Mouse (Mus musculus): Measurements from ENCODE around the gene Olfr564. TPM values are rescaled to one million over a fixed set of nuclear protein-coding genes. Genes with fewer than 3 reads are reported as not detected.

The Olfr564 gene
- polyA plus RNA-seq (2015; fragmentation: Nextera tagmentation; extraction: Ambion mirVana): not detected in 2 replicates

- H3K4me1 ChIP-seq: no peaks in the 10 kb centered on the region
- H3K36me3 ChIP-seq: no peaks in the 10 kb centered on the region
- no peak within 1 kb of the TSS for H3K4me3 ChIP-seq (replicated peaks)
- no peaks in the 10 kb centered on the region for H3K27me3 ChIP-seq (replicated peaks)
- no peak within 1 kb of the TSS for H3K27ac ChIP-seq
- H3K9me3 ChIP-seq: no peaks in the 10 kb centered on the region
- ATAC-seq (ENCODE audit: insufficient read depth, low FRiP score, low read depth): no peak
- no peak within 1 kb of the TSS for H3K9ac ChIP-seq
- no peak within 1 kb of the TSS for H3K4me2 ChIP-seq
Measured at GRCm38 (mm10) chr7:102803180-102803579, at the start of gene Olfr564. Gene Olfr564, plus strand, starts transcription at chr7:102803480.

DNA sequence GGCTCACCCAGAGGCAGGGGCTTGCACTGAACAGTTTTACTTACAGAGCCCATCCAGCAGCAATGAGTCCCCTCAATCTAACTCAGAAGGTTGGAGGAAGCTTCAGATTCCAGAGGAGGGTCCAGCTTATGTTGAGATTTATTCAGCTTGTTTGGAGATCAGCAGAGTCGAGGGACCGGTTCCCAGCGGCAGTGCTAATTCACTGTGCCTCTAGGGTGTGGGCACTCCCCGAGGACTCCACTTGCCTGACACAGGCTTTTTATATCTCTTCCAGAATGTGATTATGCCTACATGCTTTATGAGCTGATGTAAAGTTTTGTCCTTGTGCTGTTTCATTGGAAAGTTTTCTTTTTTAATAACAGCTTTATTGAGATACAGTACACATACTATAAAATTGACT, 44.0 kb upstream of the Olfr564 start, which contains the start of the genes Olfr560 and Olfr78:
TSS of gene Olfr560 (minus strand) at position 101 of the 400 bp plus-strand sequence.
TSS of gene Olfr78 (minus strand) at position 206 of the 400 bp plus-strand sequence.
- WGBS: 59% methylated on average over 4 of the region's 4 CpGs
- ATAC-seq (ENCODE audit: insufficient read depth, low FRiP score, low read depth): no peak
- Histone ChIP-seq H3K27me3 (replicated peaks) (no peaks in the 10 kb centered on the region), H3K4me2 (no peak within 1 kb of the TSS), H3K27ac (no peak within 1 kb of the TSS), H3K9ac (no peak within 1 kb of the TSS), H3K4me3 (replicated peaks) (no peak within 1 kb of the TSS), H3K4me1 (no peaks in the 10 kb centered on the region), H3K36me3 (no peaks in the 10 kb centered on the region), H3K9me3 (no peaks in the 10 kb centered on the region)

GRCm38 (mm10) chr7:102770921-102771320, 32.4 kb upstream of the Olfr564 start, which contains the start of gene Olfr561:
Gene Olfr561, plus strand, starts transcription at chr7:102771221.
- Histone ChIP-seq H3K4me1 (no peaks in the 10 kb centered on the region), H3K4me2 (no peak within 1 kb of the TSS), H3K36me3 (no peaks in the 10 kb centered on the region), H3K27me3 (replicated peaks) (no peaks in the 10 kb centered on the region), H3K27ac (no peak within 1 kb of the TSS), H3K9ac (no peak within 1 kb of the TSS), H3K9me3 (no peaks in the 10 kb centered on the region), H3K4me3 (replicated peaks) (no peak within 1 kb of the TSS)
- 64% methylated on average over 2 of the region's 2 CpGs for WGBS
- ATAC-seq (ENCODE audit: insufficient read depth, low FRiP score, low read depth): no peak

Other genes with a start within 250 kb of the Olfr564 start
- gene Trim21, start 238.0 kb upstream of the Olfr564 start, polyA plus RNA-seq (2015; fragmentation: Nextera tagmentation; extraction: Ambion mirVana): 0.49 and 1.1 TPM in 2 replicates
- gene Olfr550, start 232.0 kb upstream of the Olfr564 start, polyA plus RNA-seq (2015; fragmentation: Nextera tagmentation; extraction: Ambion mirVana): not detected in 2 replicates
- not detected in 2 replicates for gene Olfr551, start 211.6 kb upstream of the Olfr564 start, polyA plus RNA-seq (2015; fragmentation: Nextera tagmentation; extraction: Ambion mirVana)
- gene Olfr552, start 205.7 kb upstream of the Olfr564 start, polyA plus RNA-seq (2015; fragmentation: Nextera tagmentation; extraction: Ambion mirVana): not detected in 2 replicates
- not detected in 2 replicates for gene Olfr553, start 185.3 kb upstream of the Olfr564 start, polyA plus RNA-seq (2015; fragmentation: Nextera tagmentation; extraction: Ambion mirVana)
- not detected in 2 replicates for gene Olfr554, start 165.0 kb upstream of the Olfr564 start, polyA plus RNA-seq (2015; fragmentation: Nextera tagmentation; extraction: Ambion mirVana)
- gene Olfr555, start 144.7 kb upstream of the Olfr564 start, polyA plus RNA-seq (2015; fragmentation: Nextera tagmentation; extraction: Ambion mirVana): not detected in 2 replicates
- gene Olfr556, start 138.6 kb upstream of the Olfr564 start, polyA plus RNA-seq (2015; fragmentation: Nextera tagmentation; extraction: Ambion mirVana): not detected in 2 replicates
- gene Trim68, start 116.2 kb upstream of the Olfr564 start, polyA plus RNA-seq (2015; fragmentation: Nextera tagmentation; extraction: Ambion mirVana): 12.8 and 13.6 TPM in 2 replicates
- gene Olfr557, start 107.6 kb upstream of the Olfr564 start, polyA plus RNA-seq (2015; fragmentation: Nextera tagmentation; extraction: Ambion mirVana): not detected in 2 replicates
- gene Olfr558, start 101.3 kb upstream of the Olfr564 start, polyA plus RNA-seq (2015; fragmentation: Nextera tagmentation; extraction: Ambion mirVana): 0.18 and 0.30 TPM in 2 replicates
- gene Olfr33, start 84.4 kb upstream of the Olfr564 start, polyA plus RNA-seq (2015; fragmentation: Nextera tagmentation; extraction: Ambion mirVana): not detected in 2 replicates
- not detected in 2 replicates for gene Olfr559, start 76.0 kb upstream of the Olfr564 start, polyA plus RNA-seq (2015; fragmentation: Nextera tagmentation; extraction: Ambion mirVana)
- gene Olfr560, start 44.1 kb upstream of the Olfr564 start, polyA plus RNA-seq (2015; fragmentation: Nextera tagmentation; extraction: Ambion mirVana): not detected in 2 replicates
- 0.28 and 0.44 TPM in 2 replicates for gene Olfr78, start 44.0 kb upstream of the Olfr564 start, polyA plus RNA-seq (2015; fragmentation: Nextera tagmentation; extraction: Ambion mirVana)
- gene Olfr561, start 32.3 kb upstream of the Olfr564 start, polyA plus RNA-seq (2015; fragmentation: Nextera tagmentation; extraction: Ambion mirVana): not detected in 2 replicates
- gene Olfr566, start 55.3 kb downstream of the Olfr564 start, polyA plus RNA-seq (2015; fragmentation: Nextera tagmentation; extraction: Ambion mirVana): not detected in 2 replicates
- gene Olfr568, start 73.6 kb downstream of the Olfr564 start, polyA plus RNA-seq (2015; fragmentation: Nextera tagmentation; extraction: Ambion mirVana): not detected in 2 replicates
- gene Olfr569, start 87.4 kb downstream of the Olfr564 start, polyA plus RNA-seq (2015; fragmentation: Nextera tagmentation; extraction: Ambion mirVana): not detected in 2 replicates
- not detected in 2 replicates for gene Olfr570, start 91.1 kb downstream of the Olfr564 start, polyA plus RNA-seq (2015; fragmentation: Nextera tagmentation; extraction: Ambion mirVana)
- not detected in 2 replicates for gene Olfr571, start 114.1 kb downstream of the Olfr564 start, polyA plus RNA-seq (2015; fragmentation: Nextera tagmentation; extraction: Ambion mirVana)
- gene Olfr572, start 120.9 kb downstream of the Olfr564 start, polyA plus RNA-seq (2015; fragmentation: Nextera tagmentation; extraction: Ambion mirVana): not detected in 2 replicates
- gene Olfr573-ps1, start 139.1 kb downstream of the Olfr564 start, polyA plus RNA-seq (2015; fragmentation: Nextera tagmentation; extraction: Ambion mirVana): not detected in 2 replicates
- not detected in 2 replicates for gene Olfr574, start 145.0 kb downstream of the Olfr564 start, polyA plus RNA-seq (2015; fragmentation: Nextera tagmentation; extraction: Ambion mirVana)
- not detected in 2 replicates for gene Olfr575, start 155.3 kb downstream of the Olfr564 start, polyA plus RNA-seq (2015; fragmentation: Nextera tagmentation; extraction: Ambion mirVana)
- not detected in 2 replicates for gene Olfr576, start 159.2 kb downstream of the Olfr564 start, polyA plus RNA-seq (2015; fragmentation: Nextera tagmentation; extraction: Ambion mirVana)
- not detected in 2 replicates for gene Olfr577, start 172.5 kb downstream of the Olfr564 start, polyA plus RNA-seq (2015; fragmentation: Nextera tagmentation; extraction: Ambion mirVana)
- gene Olfr578, start 185.8 kb downstream of the Olfr564 start, polyA plus RNA-seq (2015; fragmentation: Nextera tagmentation; extraction: Ambion mirVana): not detected in 2 replicates
- gene Olfr582, start 234.5 kb downstream of the Olfr564 start, polyA plus RNA-seq (2015; fragmentation: Nextera tagmentation; extraction: Ambion mirVana): not detected in 2 replicates
- not detected in 2 replicates for gene Olfr583, start 247.8 kb downstream of the Olfr564 start, polyA plus RNA-seq (2015; fragmentation: Nextera tagmentation; extraction: Ambion mirVana)